Mouse (Mus musculus) midbrain, postnatal 0 days (tissue): ENCODE measurements around the gene Tubg2. TPM values are rescaled to one million over a fixed set of nuclear protein-coding genes. Genes with fewer than 3 reads are reported as not detected.
A peak's percentile ranks its signal among the peaks of the same experiment; 100 is the strongest.

Experiments
- ATAC-seq: fragments of 200-750 bp; cut with Nextera tagmentation; 2 replicates; pipeline ENCODE4 v1.8.0; 2017; ENCODE audit warnings: moderate number of reproducible peaks, mild to moderate bottlenecking, moderate TSS enrichment, moderate library complexity; ENCODE audit not compliant: low FRiP score
- DNase-seq: peaks from one replicate; pipeline ENCODE4 v3.0.0-alpha.2; 2015; ENCODE audit warnings: low spot score
- H3K27ac ChIP-seq: fragments of 300-500 bp; sonication (generic); 2 replicates; pipeline ENCODE4 v1.5.1; 2014; ENCODE audit warnings: low read depth, mild to moderate bottlenecking, low read length, mixed read lengths
- H3K27me3 ChIP-seq: fragments of 300-500 bp; sonication (generic); 2 replicates; pipeline ENCODE4 v1.6.1; 2014; ENCODE audit warnings: low read length, control low read depth, mixed read lengths; ENCODE audit not compliant: insufficient read depth
- H3K36me3 ChIP-seq: fragments of 300-500 bp; sonication (generic); 2 replicates; pipeline ENCODE4 v1.6.1; 2014; ENCODE audit warnings: low read length, control low read depth, mixed read lengths; ENCODE audit not compliant: insufficient read depth
- H3K4me1 ChIP-seq: fragments of 300-500 bp; sonication (generic); 2 replicates; pipeline ENCODE4 v1.6.1; 2014; ENCODE audit warnings: mild to moderate bottlenecking, control low read depth, antibody characterized with exemption, low read length, mixed read lengths; ENCODE audit not compliant: insufficient read depth
- H3K4me2 ChIP-seq: fragments of 300-500 bp; sonication (generic); 2 replicates; pipeline ENCODE4 v1.6.1; 2014; ENCODE audit warnings: low read depth, mild to moderate bottlenecking, low read length, mixed read lengths; ENCODE audit not compliant: poor library complexity, severe bottlenecking
- H3K4me3 ChIP-seq: fragments of 300-500 bp; sonication (generic); 2 replicates; pipeline ENCODE4 v1.5.1; 2014; ENCODE audit warnings: low read depth, mild to moderate bottlenecking, low read length, moderate library complexity
- H3K9ac ChIP-seq: fragments of 300-500 bp; sonication (generic); replicated peaks from 2 replicates; pipeline ENCODE4 v1.6.1; 2014; ENCODE audit warnings: mild to moderate bottlenecking, low read length, moderate library complexity, mixed read lengths; ENCODE audit not compliant: poor library complexity, severe bottlenecking
- H3K9me3 ChIP-seq: fragments of 300-500 bp; sonication (generic); 2 replicates; pipeline ENCODE4 v1.6.1; 2016; ENCODE audit warnings: low read length, control low read depth
- CTCF ChIP-seq: IDR thresholded peaks from 2 replicates; pipeline ENCODE4 v1.5.1; 2016; ENCODE audit warnings: antibody characterized with exemption, mild to moderate bottlenecking
- WGBS: fragments of 180-500 bp; shearing (Covaris S2); extraction: QIAGEN DNeasy Blood & Tissue Kit; methylation state at CpG from one replicate; pipeline ENCODE4 v1.1.7; 2014; 5-methylcytosine and 5-hydroxymethylcytosine counted together
- polyA plus RNA-seq: library from polyadenylated mRNA; unstranded; fragments of >200 nt; fragmentation: Nextera tagmentation; extraction: Ambion mirVana; gene quantifications from 2 replicates; pipeline ENCODE4 v1.2.1, GENCODE M21; 2015
- total RNA-seq: library from RNA; depleted of rRNA; stranded (reverse); fragments of >200 nt; gene quantifications from 2 replicates; pipeline ENCODE4 v1.2.3, GENCODE M21; 2014

Gene Tubg2
- total and polyA plus RNA-seq, 2 experiments from 2014 or later, result 40.6 to 86.1 TPM

- TF ChIP-seq CTCF, result peak; percentile 44
- under 1% methylated on average over 25 of the region's 25 CpGs for WGBS
- Histone ChIP-seq H3K27me3 (0 out of 2 replicates have a peak, but pooled peaks cover 7% of the 10 kb centered on the region), H3K4me1 (peaks cover 26% of the 10 kb centered on the region), H3K9ac (peak overlapping the region; percentile 66), H3K4me3 (peak overlapping the region; percentile 48), H3K27ac (peak overlapping the region; percentile 67), H3K36me3 (no peaks in the 10 kb centered on the region), H3K4me2 (peak overlapping the region; percentile 53), H3K9me3 (no peaks in the 10 kb centered on the region)
- ATAC-seq, result no peak
- peak; percentile 59 for DNase-seq
These were observed 20.5 kb downstream of the Tubg2 start for GRCm38 (mm10) chr11:101176117-101176691.

- H3K4me1 ChIP-seq, result peaks cover 20% of the 10 kb centered on the region
- peak overlapping the region; percentile 66 for H3K9ac ChIP-seq
- 0 out of 2 replicates have a peak, but pooled peaks cover 7% of the 10 kb centered on the region for H3K27me3 ChIP-seq
- DNase-seq, result peak; percentile 87
- peak overlapping the region; percentile 48 for H3K4me3 ChIP-seq
- no peaks in the 10 kb centered on the region for H3K9me3 ChIP-seq
- H3K36me3 ChIP-seq, result peaks cover 3% of the 10 kb centered on the region; the same call in 1 of the 2 replicates
- peak overlapping the region; percentile 53 for H3K4me2 ChIP-seq
- peak; percentile 73 for TF ChIP-seq CTCF
- ATAC-seq, result peak; percentile 39; the same call in 1 of the 2 replicates
- no peak overlapping the region; the same call in 1 of the 2 replicates for H3K27ac ChIP-seq
- WGBS, result 20% methylated on average over 22 of the region's 22 CpGs
These were observed 21.4 kb downstream of the Tubg2 start for GRCm38 (mm10) chr11:101176933-101177773.

- H3K9ac ChIP-seq, result peak overlapping the region; percentile 29; the same call in 1 of the 2 replicates
- H3K4me2 ChIP-seq, result peak overlapping the region; percentile 53
- ATAC-seq, result no peak
- no peak for DNase-seq
- peaks cover 13% of the 10 kb centered on the region for H3K4me1 ChIP-seq
- no peaks in the 10 kb centered on the region for H3K9me3 ChIP-seq
- peak overlapping the region; percentile 48; the same call in 1 of the 2 replicates for H3K4me3 ChIP-seq
- H3K36me3 ChIP-seq, result peaks cover 10% of the 10 kb centered on the region; the same call in 1 of the 2 replicates
- 0 out of 2 replicates have a peak, but pooled peaks cover 7% of the 10 kb centered on the region for H3K27me3 ChIP-seq
- TF ChIP-seq CTCF, result no peak
- WGBS, result 52% methylated on average over 36 of the region's 36 CpGs
- H3K27ac ChIP-seq, result no peak overlapping the region
These were observed 22.7 kb downstream of the Tubg2 start for GRCm38 (mm10) chr11:101178061-101179058.

GRCm38 (mm10) chr11:101179306-101179705 lies 23.6 kb downstream of the Tubg2 start:
- H3K27me3 ChIP-seq, result 0 out of 2 replicates have a peak, but pooled peaks cover 7% of the 10 kb centered on the region
- no peak for DNase-seq
- peaks cover 10% of the 10 kb centered on the region for H3K4me1 ChIP-seq
- 80% methylated on average over 15 of the region's 15 CpGs for WGBS
- H3K27ac ChIP-seq, result no peak overlapping the region
- no peak overlapping the region for H3K4me2 ChIP-seq
- no peak for TF ChIP-seq CTCF
- H3K36me3 ChIP-seq, result peaks cover 19% of the 10 kb centered on the region; the same call in 1 of the 2 replicates
- no peak overlapping the region for H3K4me3 ChIP-seq
- H3K9ac ChIP-seq, result no peak overlapping the region
- no peak for ATAC-seq
- H3K9me3 ChIP-seq, result no peaks in the 10 kb centered on the region

GRCm38 (mm10) chr11:101180261-101180660 lies 24.6 kb downstream of the Tubg2 start:
- TF ChIP-seq CTCF, result no peak
- H3K4me3 ChIP-seq, result no peak overlapping the region
- 64% methylated on average over 17 of the region's 17 CpGs for WGBS

More at GRCm38 (mm10) chr11:101180261-101180660, 24.6 kb downstream of the Tubg2 start:
- ATAC-seq (no peak), DNase-seq (no peak)
- no peak overlapping the region for H3K4me2 ChIP-seq
- no peaks in the 10 kb centered on the region for H3K9me3 ChIP-seq
- H3K9ac ChIP-seq, result no peak overlapping the region
- no peak overlapping the region for H3K27ac ChIP-seq
- H3K4me1 ChIP-seq, result peaks cover 5% of the 10 kb centered on the region; the same call in 1 of the 2 replicates
- H3K27me3 ChIP-seq, result 0 out of 2 replicates have a peak, but pooled peaks cover 7% of the 10 kb centered on the region
- H3K36me3 ChIP-seq, result peaks cover 27% of the 10 kb centered on the region
